Mouse (Mus musculus) layer of hippocampus, postnatal 14 days (tissue): ENCODE measurements at regions not wholly inside any gene's neighbourhood (a gene's known extent, or its start where the extent isn't known, plus 50 kb on each side); places are given as distances from the start of the nearest gene placed in this dataset.

Source experiments
- DNase-seq, 2 experiments: peaks; one replicate each; pipeline ENCODE4 v3.0.0; 2021 to 2022; ENCODE audit warnings: low spot score in 2 of 2, mixed read lengths in 1 of 2

DNA sequence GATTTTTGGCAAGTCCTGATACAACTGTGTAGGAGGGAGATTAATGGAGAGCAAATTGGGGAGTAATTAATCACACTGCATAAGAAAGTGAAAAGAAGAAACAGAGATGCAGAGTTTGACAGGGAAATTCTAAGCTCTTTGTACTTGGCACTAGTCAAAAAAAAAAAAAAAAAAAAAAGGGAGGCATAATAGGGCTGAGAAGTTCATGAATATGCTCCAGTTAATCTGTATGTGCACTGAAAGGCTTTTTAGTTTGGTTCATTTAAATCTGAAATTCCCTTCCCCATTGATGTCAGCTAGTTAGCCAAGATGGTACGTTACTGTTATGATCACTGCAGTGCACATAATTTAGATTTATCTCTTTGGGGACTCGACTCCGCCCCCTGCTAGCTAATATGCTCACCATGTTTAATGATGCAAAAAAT lies 470.8 kb upstream of the Map3k7 start:
- DNase-seq = no peak

DNA sequence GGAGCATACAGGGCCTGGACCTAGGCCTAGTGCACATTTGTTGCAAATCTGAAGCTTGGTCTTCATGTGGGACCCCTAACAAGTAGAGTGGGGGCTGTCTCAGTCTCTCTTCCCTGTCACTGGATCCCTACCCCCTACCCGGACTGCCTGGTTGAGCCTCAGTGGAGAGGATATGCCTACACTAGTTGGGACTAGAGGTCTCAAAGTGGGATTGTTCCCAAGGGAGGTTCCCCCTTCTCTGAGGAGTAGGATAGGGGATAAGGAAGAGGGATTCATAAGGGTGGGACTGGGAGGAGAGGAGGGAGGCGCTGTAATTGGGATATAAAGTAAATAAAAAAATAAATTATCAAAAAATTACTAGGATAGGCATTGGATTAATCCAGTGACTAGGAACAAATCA lies 464.0 kb upstream of the Map3k7 start:
- no peak for DNase-seq

DNA sequence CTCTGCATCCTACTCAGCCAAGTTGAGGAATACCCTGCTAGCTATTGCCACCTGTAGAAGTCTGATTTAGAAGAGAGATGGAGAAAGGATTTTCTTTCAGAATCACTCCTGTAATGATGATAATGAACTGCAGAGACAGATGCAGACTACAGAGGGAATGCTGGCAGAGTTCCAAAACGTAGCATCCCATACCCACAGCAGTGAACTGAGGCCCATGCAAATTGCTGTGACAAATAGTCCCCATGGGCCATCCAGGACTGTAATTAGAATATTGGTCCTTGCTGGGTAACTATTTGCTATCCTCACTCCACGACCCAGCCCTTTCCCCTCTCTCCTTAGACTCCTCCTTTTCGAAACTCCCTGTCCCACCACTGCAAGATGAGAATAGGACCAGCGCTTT lies 463.5 kb upstream of the Map3k7 start:
- no peak for DNase-seq

DNA sequence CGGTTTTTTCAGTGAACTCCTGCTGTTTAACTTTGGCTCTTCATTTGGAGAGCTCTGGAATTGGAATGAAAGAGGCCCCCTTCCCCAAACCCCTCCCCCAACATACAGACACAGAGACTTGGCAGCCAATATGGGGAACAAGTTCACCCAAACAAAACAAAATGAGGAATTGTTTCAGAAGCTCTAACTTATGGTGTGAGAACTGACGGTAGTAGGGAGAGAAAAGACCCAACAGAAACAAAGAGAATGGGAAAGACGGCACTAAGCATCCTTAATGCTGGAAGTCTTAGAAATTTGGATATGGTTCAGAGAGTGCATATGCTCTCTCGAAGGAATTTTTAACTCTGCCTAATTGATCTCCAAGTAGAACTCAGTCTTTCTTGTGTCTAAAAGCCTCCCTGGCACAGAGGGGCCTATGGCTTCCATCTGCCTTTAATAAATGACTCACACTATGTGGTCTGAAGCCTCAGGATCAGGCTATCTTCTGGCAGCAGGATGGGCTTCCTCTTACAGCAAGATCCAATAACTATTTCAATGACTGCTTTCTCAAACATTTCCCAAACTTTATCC lies 438.2 kb upstream of the Map3k7 start:
- DNase-seq = peak in 1 of 2 experiments; percentile 11

GRCm38 (mm10) chr4:31536811-31537210 lies 427.1 kb upstream of the Map3k7 start:
- DNase-seq = no peak

DNA sequence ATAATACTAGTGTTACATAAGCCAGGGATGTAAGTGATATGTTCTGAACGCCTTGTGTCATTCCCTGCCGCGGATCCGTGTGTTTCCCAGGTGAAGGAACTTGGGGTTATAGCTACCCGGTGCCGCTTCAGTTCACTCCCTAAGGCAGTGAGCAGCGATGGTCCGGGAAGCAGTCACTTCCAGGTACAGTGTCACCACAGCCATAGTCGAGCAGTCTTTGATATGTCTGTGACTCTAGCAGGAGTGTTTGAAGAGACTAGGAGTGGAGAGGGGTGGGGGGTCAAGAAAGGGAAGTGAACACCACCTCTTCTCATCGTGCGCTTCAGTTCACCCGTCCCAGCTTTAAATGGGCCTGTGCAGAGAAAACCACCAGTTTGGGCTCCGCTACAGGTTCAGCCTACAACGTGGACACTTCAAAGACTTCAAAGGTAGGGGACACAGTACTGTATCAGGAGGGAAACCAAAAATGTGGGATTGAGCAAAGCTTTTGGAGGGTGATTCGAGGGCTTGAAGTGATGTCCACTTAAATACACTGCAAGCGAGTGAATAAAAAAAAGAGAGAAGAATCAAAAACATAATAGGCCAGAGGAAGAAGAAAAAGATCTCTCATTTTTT lies 410.0 kb upstream of the Map3k7 start:
- DNase-seq = no peak

- DNase-seq = no peak
Observed at GRCm38 (mm10) chr4:31555077-31555476, 408.8 kb upstream of the Map3k7 start.

DNA sequence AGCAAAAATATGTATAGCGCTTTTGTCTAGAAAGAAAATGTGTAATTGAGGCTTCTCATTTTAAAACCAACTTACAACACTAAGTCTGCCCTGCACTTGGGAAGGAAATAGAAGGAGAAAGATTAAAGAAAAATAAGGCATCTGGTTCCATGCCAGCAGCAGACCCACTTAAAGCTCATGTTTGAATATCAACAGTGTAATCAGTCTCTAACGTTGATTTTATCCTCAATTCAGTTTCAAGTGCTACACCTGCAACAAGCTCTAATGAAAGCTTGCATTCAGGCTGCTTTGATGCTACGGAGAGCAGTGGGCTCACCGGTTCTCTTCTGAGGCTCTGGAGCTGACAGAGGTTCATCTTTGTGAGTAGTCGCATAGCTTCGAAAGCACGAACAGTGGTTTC lies 406.6 kb upstream of the Map3k7 start:
- DNase-seq = no peak

DNA sequence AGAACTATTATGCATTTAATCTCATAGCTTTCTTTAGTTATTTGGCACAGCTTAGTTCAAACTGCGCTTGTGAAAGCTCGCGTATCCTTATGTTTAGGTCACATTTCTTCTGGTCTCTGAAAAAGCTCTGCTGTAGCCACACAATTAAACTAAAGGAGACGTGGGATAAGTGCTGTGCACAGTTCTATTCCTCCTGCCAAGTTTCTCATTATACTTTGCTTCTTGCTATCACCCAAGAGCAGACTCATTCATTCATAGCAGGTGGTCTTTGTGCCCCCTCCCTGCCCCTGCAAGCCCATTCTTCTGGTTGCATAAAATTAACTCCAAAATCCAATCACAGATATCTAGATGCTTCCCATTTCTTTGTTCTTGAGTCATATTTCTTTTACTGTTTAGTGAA lies 403.6 kb upstream of the Map3k7 start:
- DNase-seq = no peak

GRCm38 (mm10) chr4:31561183-31561582 lies 402.7 kb upstream of the Map3k7 start:
- DNase-seq = no peak

DNA sequence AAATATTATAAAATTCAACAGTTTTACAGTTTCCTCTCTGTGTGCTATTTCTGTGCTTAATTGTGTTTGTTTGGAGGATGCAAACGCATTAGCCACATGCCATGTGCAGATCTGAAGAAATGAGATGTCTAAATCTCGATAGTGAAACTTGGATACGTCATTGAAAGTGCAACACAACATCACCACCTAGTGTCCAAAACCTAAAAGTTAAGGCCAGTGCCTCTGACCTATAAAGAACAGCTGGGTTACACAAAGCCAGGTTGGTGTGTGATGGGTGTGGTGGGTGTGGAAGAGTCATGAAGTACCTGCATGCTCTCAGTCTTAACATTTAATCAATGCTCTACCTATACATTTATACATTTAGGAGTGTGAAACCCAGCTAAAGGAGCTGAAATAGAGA lies 402.1 kb upstream of the Map3k7 start:
- DNase-seq = peak in 1 of 2 experiments; percentile 13

DNA sequence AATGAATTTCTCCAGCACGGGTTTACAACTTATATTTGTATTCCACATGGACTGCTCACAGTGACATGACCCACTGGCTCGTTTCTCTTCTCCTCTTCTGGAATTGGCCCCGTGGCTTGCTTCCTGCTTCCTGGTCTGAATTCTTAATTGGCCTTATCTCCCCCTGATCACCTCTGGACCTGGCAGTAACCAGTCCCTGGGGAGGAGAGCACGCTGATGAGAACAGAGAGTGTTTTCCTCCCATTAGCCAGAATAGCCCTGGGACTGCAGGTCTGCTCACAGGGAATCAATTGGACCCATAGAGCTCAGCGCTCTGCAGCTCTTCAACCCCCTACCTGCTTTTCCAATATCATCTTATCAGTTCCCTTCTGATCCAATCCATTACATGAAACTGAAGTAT lies 397.7 kb upstream of the Map3k7 start:
- no peak for DNase-seq

DNA sequence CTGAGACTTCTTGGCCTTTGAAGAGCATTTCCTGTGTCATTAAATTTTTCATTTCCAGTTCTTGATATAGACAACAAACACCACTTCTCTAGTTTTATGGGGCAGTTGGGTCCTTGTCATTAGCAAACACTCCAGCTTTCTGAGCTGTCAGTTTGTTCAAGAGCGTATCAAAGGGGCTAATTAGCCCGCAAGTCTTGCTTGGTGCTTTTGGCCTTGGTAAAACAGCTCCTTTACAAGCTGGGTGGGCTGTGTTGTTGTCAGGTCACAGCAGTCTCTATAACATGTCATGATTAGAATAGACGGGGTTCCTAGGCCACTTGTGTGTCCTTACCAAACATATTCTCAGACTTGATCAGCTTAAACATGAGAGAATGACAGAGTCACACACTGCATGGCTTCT lies 397.1 kb upstream of the Map3k7 start:
- no peak for DNase-seq

GRCm38 (mm10) chr4:31569687-31570086 lies 394.2 kb upstream of the Map3k7 start:
- no peak for DNase-seq

DNA sequence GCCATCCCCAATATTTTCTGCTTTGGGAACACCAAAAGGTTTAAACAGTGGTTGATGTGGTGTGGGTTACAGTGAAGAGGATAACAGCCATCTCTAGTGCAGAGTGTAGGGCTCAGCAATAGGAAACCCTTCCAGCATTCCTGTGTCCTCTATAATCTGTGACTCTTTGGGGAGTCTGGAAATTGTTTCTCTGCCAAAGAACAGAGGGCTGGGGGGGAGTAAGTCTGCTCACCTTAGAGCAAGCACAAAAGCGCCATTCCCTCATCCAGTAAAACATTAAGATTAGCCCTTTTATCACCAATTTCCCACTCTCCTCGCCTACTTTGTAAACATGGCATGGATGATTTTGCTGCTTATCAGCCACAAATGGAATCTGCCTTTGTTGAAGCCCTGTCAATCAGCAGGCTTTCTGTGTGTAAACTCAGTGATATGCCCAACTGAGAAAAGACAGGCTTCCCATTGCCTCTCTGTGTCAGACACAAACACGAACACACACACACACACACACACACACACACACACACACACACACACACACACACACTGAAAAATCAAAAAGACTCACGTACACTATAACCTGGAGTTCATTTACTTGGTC lies 386.8 kb upstream of the Map3k7 start:
- DNase-seq = no peak

GRCm38 (mm10) chr4:31583495-31583894 lies 380.4 kb upstream of the Map3k7 start:
- no peak for DNase-seq

- peak in 1 of 2 experiments; percentile 57 for DNase-seq
Observed at GRCm38 (mm10) chr4:31584171-31584570, 379.7 kb upstream of the Map3k7 start.

DNA sequence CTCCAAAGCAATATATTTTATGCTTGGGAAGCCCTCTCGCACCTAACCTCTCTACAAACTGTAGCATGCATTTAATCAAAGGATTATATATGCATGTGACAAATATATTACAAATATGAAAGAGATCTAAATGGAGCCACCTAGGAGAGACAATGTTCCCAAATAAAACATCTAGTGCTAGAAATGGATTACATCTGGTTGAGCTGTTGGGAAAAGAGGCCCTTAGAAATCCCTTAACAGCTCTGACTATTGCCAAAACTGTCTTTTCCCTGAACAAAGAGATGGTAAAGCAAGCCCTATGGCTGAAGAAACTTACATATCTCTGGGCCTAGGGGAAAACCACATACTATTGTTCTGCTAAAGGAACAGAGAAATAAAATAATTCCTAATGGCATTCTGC lies 369.8 kb upstream of the Map3k7 start:
- no peak for DNase-seq

DNA sequence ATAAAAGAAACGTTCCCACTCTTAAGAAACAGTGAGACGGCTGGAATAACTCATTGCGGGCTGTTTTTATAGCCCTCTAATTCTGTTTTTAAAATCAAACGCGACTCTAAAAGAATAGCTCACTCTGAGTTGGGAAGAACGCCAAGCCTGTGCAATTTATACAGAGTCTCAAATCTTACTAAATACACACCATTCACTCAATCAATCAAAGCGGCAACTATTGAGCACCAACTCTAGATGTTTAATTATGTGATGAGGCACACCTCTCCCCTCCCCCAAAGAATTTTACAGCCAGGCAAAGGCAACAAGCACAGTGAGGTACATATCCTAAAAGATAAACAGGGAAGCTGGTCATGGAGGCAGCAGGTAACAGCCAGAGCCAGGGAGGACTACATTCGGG lies 362.4 kb upstream of the Map3k7 start:
- no peak for DNase-seq

DNA sequence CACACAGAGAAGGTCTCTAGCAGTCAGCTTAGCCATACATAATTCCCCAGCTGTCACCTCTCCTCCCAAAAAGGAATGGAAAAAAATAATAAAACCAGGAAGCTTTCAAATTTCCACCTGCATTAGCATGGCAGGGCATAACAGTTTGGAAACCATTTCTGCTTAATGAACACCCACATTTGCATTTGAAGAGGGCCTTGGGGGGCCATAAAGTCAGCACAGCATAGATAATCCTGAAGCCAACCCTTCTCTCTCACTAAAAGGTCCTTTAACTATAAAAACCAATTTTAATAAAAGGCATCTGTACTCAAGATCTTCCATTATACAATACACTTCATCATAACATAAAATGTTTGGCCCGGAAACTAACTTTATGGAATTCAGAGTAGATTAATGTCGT lies 360.1 kb upstream of the Map3k7 start:
- DNase-seq = no peak

- no peak for DNase-seq
Observed at GRCm38 (mm10) chr4:31608811-31609210, 355.1 kb upstream of the Map3k7 start.

- no peak for DNase-seq
Observed at GRCm38 (mm10) chr4:31609559-31609958, 354.3 kb upstream of the Map3k7 start.
